Mouse (Mus musculus) midbrain, embryonic 12.5 days (tissue): ENCODE data around the gene Plpp1. TPM values are rescaled to one million over a fixed set of nuclear protein-coding genes. Genes with fewer than 3 reads are reported as not detected.

Experiments used
- ATAC-seq: fragments of 200-750 bp; cut with Nextera tagmentation; 2 replicates; pipeline ENCODE4 v1.8.0; 2017; ENCODE audit warnings: low read depth, moderate TSS enrichment, moderate library complexity; ENCODE audit not compliant: low FRiP score
- H3K27ac ChIP-seq: fragments of 300-500 bp; sonication (generic); replicated peaks from 2 replicates; pipeline ENCODE4 v1.5.1; 2016; ENCODE audit warnings: mild to moderate bottlenecking
- H3K27me3 ChIP-seq: fragments of 300-500 bp; sonication (generic); 2 replicates; pipeline ENCODE4 v1.6.1; 2016; ENCODE audit warnings: mild to moderate bottlenecking
- H3K36me3 ChIP-seq: fragments of 300-500 bp; sonication (generic); 2 replicates; pipeline ENCODE4 v1.6.1; 2016
- H3K4me1 ChIP-seq: fragments of 300-500 bp; sonication (generic); 2 replicates; pipeline ENCODE4 v1.6.1; 2016
- H3K4me2 ChIP-seq: fragments of 300-500 bp; sonication (generic); replicated peaks from 2 replicates; pipeline ENCODE4 v1.6.1; 2016; ENCODE audit warnings: mild to moderate bottlenecking, moderate library complexity
- H3K4me3 ChIP-seq: fragments of 300-500 bp; sonication (generic); 2 replicates; pipeline ENCODE4 v1.5.1; 2016; ENCODE audit warnings: mild to moderate bottlenecking
- H3K9ac ChIP-seq: fragments of 300-500 bp; sonication (generic); replicated peaks from 2 replicates; pipeline ENCODE4 v1.6.1; 2016; ENCODE audit warnings: mild to moderate bottlenecking, moderate library complexity
- H3K9me3 ChIP-seq: fragments of 300-500 bp; sonication (generic); 2 replicates; pipeline ENCODE4 v1.6.1; 2016; ENCODE audit warnings: mild to moderate bottlenecking
- WGBS: fragments of 180-500 bp; shearing (Covaris S2); methylation state at CpG from one replicate; pipeline ENCODE4 v1.1.7; 2016; 5-methylcytosine and 5-hydroxymethylcytosine counted together
- polyA plus RNA-seq: library from polyadenylated mRNA; unstranded; fragments of >200 nt; fragmentation: Nextera tagmentation; extraction: Ambion mirVana; gene quantifications from 2 replicates; pipeline ENCODE4 v1.2.1, GENCODE M21; 2016

The Plpp1 gene
- polyA plus RNA-seq, 1 experiment from 2014 or later = 24.7 TPM

GRCm38 (mm10) chr13:112871500-112872266 is 71.1 kb downstream of the Plpp1 start:
- WGBS = 88% methylated on average over 17 of the region's 17 CpGs
- no peak for ATAC-seq
- Histone ChIP-seq H3K9me3 (no peaks in the 10 kb centered on the region), H3K4me2 (no peak overlapping the region), H3K4me1 (no peaks in the 10 kb centered on the region), H3K9ac (no peak overlapping the region), H3K27ac (no peak overlapping the region), H3K27me3 (no peaks in the 10 kb centered on the region), H3K36me3 (peaks cover 87% of the 10 kb centered on the region), H3K4me3 (no peak overlapping the region)

- Histone ChIP-seq H3K27ac (no peak overlapping the region), H3K27me3 (no peaks in the 10 kb centered on the region), H3K9ac (no peak overlapping the region), H3K4me2 (no peak overlapping the region), H3K4me1 (no peaks in the 10 kb centered on the region), H3K4me3 (no peak overlapping the region), H3K9me3 (no peaks in the 10 kb centered on the region), H3K36me3 (peaks cover 79% of the 10 kb centered on the region)
- 91% methylated on average over 12 of the region's 12 CpGs for WGBS
- no peak for ATAC-seq
Measured at GRCm38 (mm10) chr13:112887234-112887633, 86.6 kb downstream of the Plpp1 start.

DNA sequence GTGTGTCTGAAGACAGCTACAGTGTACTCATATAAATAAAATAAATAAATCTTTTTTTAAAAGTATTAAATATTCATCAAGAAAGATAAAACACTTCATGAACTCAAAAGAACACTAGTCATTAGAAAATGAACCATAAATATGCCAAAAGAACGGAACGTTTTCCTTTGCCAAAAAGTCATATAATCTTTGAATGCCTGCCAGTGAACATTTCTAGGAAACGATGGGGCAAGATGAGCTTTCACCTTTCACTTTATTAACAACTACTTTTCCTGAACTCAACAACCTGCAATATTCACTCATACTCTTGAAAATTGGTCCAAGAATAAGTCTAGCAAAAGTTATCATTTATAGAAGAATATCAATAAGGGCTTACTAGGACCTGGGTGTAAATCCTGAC is 101.6 kb downstream of the Plpp1 start:
- no peak overlapping the region for H3K4me3 ChIP-seq
- H3K27me3 ChIP-seq = no peaks in the 10 kb centered on the region
- H3K9me3 ChIP-seq = no peaks in the 10 kb centered on the region
- H3K27ac ChIP-seq = no peak overlapping the region
- no peak overlapping the region for H3K9ac ChIP-seq
- ATAC-seq = no peak
- WGBS = 98% methylated on average over 3 of the region's 3 CpGs
- H3K4me1 ChIP-seq = no peaks in the 10 kb centered on the region
- peaks cover 82% of the 10 kb centered on the region for H3K36me3 ChIP-seq
- no peak overlapping the region for H3K4me2 ChIP-seq

DNA sequence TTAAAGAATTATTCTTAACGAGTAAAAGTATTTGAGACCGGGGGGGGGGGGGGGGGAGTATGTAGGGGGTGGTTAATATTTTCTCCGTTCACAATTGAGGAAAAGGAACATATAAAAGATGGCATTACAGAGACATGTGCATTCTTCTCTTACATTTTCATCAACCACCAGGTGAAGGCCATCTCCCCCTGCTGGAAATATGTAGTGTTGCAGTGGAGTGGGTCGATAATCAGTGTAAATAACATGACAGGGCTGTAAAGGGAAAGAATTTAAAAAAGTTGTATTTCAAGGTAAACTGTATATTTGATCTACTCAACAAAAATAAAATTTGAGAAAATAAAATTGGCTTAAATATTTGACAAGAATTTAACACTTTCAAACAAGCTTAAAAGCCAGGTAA is 109.1 kb downstream of the Plpp1 start:
- Histone ChIP-seq H3K27ac (no peak overlapping the region), H3K9me3 (no peaks in the 10 kb centered on the region), H3K36me3 (peaks cover 49% of the 10 kb centered on the region), H3K27me3 (no peaks in the 10 kb centered on the region), H3K4me2 (no peak overlapping the region), H3K4me1 (no peaks in the 10 kb centered on the region), H3K4me3 (no peak overlapping the region), H3K9ac (no peak overlapping the region)
- 84% methylated on average over 4 of the region's 4 CpGs for WGBS
- no peak for ATAC-seq

DNA sequence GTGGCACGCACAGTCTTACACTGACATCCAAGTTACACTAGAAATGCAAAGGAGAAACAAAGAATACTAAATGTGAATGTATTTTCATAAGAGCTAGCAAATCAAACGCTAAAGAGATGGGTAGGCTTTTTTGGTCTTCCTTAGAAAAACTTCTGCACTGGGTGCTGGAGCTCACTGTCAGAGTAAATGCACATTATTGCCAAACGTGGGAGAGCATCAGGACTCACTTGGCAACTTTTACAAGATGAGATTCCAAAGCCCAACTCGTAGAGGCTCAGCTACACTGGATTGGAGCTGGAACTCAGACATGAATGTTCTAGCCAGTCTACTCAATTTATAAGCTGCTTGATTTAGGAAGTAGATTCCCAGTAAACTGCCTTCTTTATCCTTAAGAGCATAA is 109.8 kb downstream of the Plpp1 start:
- Histone ChIP-seq H3K36me3 (peaks cover 42% of the 10 kb centered on the region), H3K9me3 (no peaks in the 10 kb centered on the region)
- 88% methylated on average over 4 of the region's 4 CpGs for WGBS

More for the DNA sequence above, 109.8 kb downstream of the Plpp1 start:
- Histone ChIP-seq H3K4me3 (no peak overlapping the region), H3K4me2 (no peak overlapping the region), H3K27me3 (no peaks in the 10 kb centered on the region), H3K27ac (no peak overlapping the region), H3K9ac (no peak overlapping the region), H3K4me1 (no peaks in the 10 kb centered on the region)
- no peak for ATAC-seq

Other genes starting within 250 kb of the Plpp1 start
- gene Il31ra, start 206.4 kb upstream of the Plpp1 start, polyA plus RNA-seq = not detected in 2 replicates
- 0.82 and 1.1 TPM in 2 replicates for gene Ddx4, start 148.3 kb upstream of the Plpp1 start, polyA plus RNA-seq
- 24.6 and 25.7 TPM in 2 replicates for gene Slc38a9, start 140.0 kb upstream of the Plpp1 start, polyA plus RNA-seq
- 90.8 and 94.5 TPM in 2 replicates for gene Mtrex, start 126.6 kb downstream of the Plpp1 start, polyA plus RNA-seq
- gene Dhx29, start 126.7 kb downstream of the Plpp1 start, polyA plus RNA-seq = 37.5 and 40.7 TPM in 2 replicates
- 0.85 and 1.9 TPM in 2 replicates for gene Ccno, start 187.0 kb downstream of the Plpp1 start, polyA plus RNA-seq
- gene Mcidas, start 193.1 kb downstream of the Plpp1 start, polyA plus RNA-seq = 0.24 and 1.1 TPM in 2 replicates
- 0.15 TPM in 1 of 2 replicates, not detected in the other for gene Cdc20b, start 234.3 kb downstream of the Plpp1 start, polyA plus RNA-seq
- gene Gpx8, start 245.6 kb downstream of the Plpp1 start, polyA plus RNA-seq = 97.4 and 102 TPM in 2 replicates